Mouse (Mus musculus) heart, embryonic 12.5 days (tissue): Measurements from ENCODE around the gene Yars. TPM values are rescaled to one million over a fixed set of nuclear protein-coding genes. Genes with fewer than 3 reads are reported as not detected.
"Not testable (repeated sequence)": the region's sequence is repeated elsewhere in the genome, so short reads cannot be mapped to it uniquely, and the experiment has no call there.

Experiments used
- ATAC-seq: fragments of 200-750 bp; cut with Nextera tagmentation; 2 replicates; pipeline ENCODE4 v1.8.0; 2017; ENCODE audit warnings: moderate TSS enrichment, moderate library complexity; ENCODE audit not compliant: insufficient number of reproducible peaks, low FRiP score
- H3K27ac ChIP-seq: fragments of 300-500 bp; sonication (generic); 2 replicates; pipeline ENCODE4 v1.5.1; 2016; ENCODE audit warnings: mild to moderate bottlenecking, moderate library complexity; ENCODE audit not compliant: poor library complexity, severe bottlenecking
- H3K27me3 ChIP-seq: fragments of 300-500 bp; sonication (generic); replicated peaks from 2 replicates; pipeline ENCODE4 v1.6.1; 2016; ENCODE audit warnings: mild to moderate bottlenecking, moderate library complexity
- H3K36me3 ChIP-seq: fragments of 300-500 bp; sonication (generic); 2 replicates; pipeline ENCODE4 v1.6.1; 2016; ENCODE audit warnings: mild to moderate bottlenecking, moderate library complexity
- H3K4me1 ChIP-seq: fragments of 300-500 bp; sonication (generic); replicated peaks from 2 replicates; pipeline ENCODE4 v1.6.1; 2016; ENCODE audit warnings: mild to moderate bottlenecking
- H3K4me2 ChIP-seq: fragments of 300-500 bp; sonication (generic); 2 replicates; pipeline ENCODE4 v1.6.1; 2016; ENCODE audit warnings: mild to moderate bottlenecking, moderate library complexity
- H3K4me3 ChIP-seq: fragments of 300-500 bp; sonication (generic); 2 replicates; pipeline ENCODE4 v1.5.1; 2016; ENCODE audit warnings: mild to moderate bottlenecking
- H3K9ac ChIP-seq: fragments of 300-500 bp; sonication (generic); 2 replicates; pipeline ENCODE4 v1.6.1; 2016; ENCODE audit warnings: mild to moderate bottlenecking, moderate library complexity
- H3K9me3 ChIP-seq: fragments of 300-500 bp; sonication (generic); replicated peaks from 2 replicates; pipeline ENCODE4 v1.6.1; 2016; ENCODE audit warnings: mild to moderate bottlenecking, moderate library complexity
- WGBS: fragments of 180-500 bp; shearing (Covaris S2); methylation state at CpG from one replicate; pipeline ENCODE4 v1.1.7; 2016; 5-methylcytosine and 5-hydroxymethylcytosine counted together
- polyA plus RNA-seq: library from polyadenylated mRNA; unstranded; fragments of >200 nt; fragmentation: Nextera tagmentation; extraction: Ambion mirVana; gene quantifications from 2 replicates; pipeline ENCODE4 v1.2.1, GENCODE M21; 2016

Gene Yars
- polyA plus RNA-seq, 1 experiment from 2014 or later: 49.3 TPM

GRCm38 (mm10) chr4:129190538-129190937, 978 bp downstream of the Yars start:
- Histone ChIP-seq H3K4me3 (peak overlapping the region; percentile 96), H3K4me2 (peak overlapping the region; percentile 92), H3K27ac (peak overlapping the region; percentile 69), H3K27me3 (no peaks in the 10 kb centered on the region), H3K9ac (peak overlapping the region; percentile 81), H3K4me1 (peaks cover 20% of the 10 kb centered on the region), H3K9me3 (no peaks in the 10 kb centered on the region), H3K36me3 (peaks cover 19% of the 10 kb centered on the region)
- WGBS: 4% methylated on average over 12 of the region's 12 CpGs
- no peak for ATAC-seq

- peaks cover 20% of the 10 kb centered on the region for H3K4me1 ChIP-seq
- H3K9ac ChIP-seq: no peak overlapping the region
- no peaks in the 10 kb centered on the region for H3K27me3 ChIP-seq
- no peaks in the 10 kb centered on the region for H3K9me3 ChIP-seq
- peak overlapping the region; percentile 92; the same call in 1 of the 2 replicates for H3K4me2 ChIP-seq
- peaks cover 23% of the 10 kb centered on the region for H3K36me3 ChIP-seq
- ATAC-seq: no peak
- 0 out of 2 replicates have a peak overlapping the region, but pooled peaks have one; percentile 2 for H3K27ac ChIP-seq
- 74% methylated on average over 5 of the region's 5 CpGs for WGBS
- no peak overlapping the region for H3K4me3 ChIP-seq
Observed at GRCm38 (mm10) chr4:129191691-129192090, 2.1 kb downstream of the Yars start.

- Histone ChIP-seq H3K27me3 (no peaks in the 10 kb centered on the region), H3K9me3 (no peaks in the 10 kb centered on the region), H3K27ac (no peak overlapping the region), H3K4me3 (no peak overlapping the region), H3K4me2 (no peak overlapping the region), H3K4me1 (peaks cover 15% of the 10 kb centered on the region), H3K36me3 (peaks cover 42% of the 10 kb centered on the region), H3K9ac (no peak overlapping the region)
- WGBS: 83% methylated on average over 1 of the region's 1 CpGs
- no peak for ATAC-seq
Observed at GRCm38 (mm10) chr4:129194280-129194679, 4.7 kb downstream of the Yars start.

GRCm38 (mm10) chr4:129197514-129197913, 8.0 kb downstream of the Yars start:
- H3K4me1 ChIP-seq: no peaks in the 10 kb centered on the region
- peaks cover 70% of the 10 kb centered on the region for H3K36me3 ChIP-seq
- no peak for ATAC-seq
- no peak overlapping the region for H3K27ac ChIP-seq
- no peaks in the 10 kb centered on the region for H3K9me3 ChIP-seq
- no peaks in the 10 kb centered on the region for H3K27me3 ChIP-seq
- 97% methylated on average over 6 of the region's 6 CpGs for WGBS
- H3K9ac ChIP-seq: no peak overlapping the region
- H3K4me3 ChIP-seq: no peak overlapping the region
- no peak overlapping the region for H3K4me2 ChIP-seq

GRCm38 (mm10) chr4:129204655-129205054, 15.1 kb downstream of the Yars start:
- Histone ChIP-seq H3K9ac (no peak overlapping the region), H3K9me3 (no peaks in the 10 kb centered on the region), H3K27ac (no peak overlapping the region), H3K4me3 (no peak overlapping the region), H3K36me3 (peaks cover 91% of the 10 kb centered on the region), H3K4me1 (no peaks in the 10 kb centered on the region), H3K4me2 (no peak overlapping the region), H3K27me3 (no peaks in the 10 kb centered on the region)
- no peak for ATAC-seq
- WGBS: 93% methylated on average over 10 of the region's 10 CpGs

- no peak for ATAC-seq
- Histone ChIP-seq H3K9me3 (no peaks in the 10 kb centered on the region), H3K4me2 (no peak overlapping the region), H3K9ac (no peak overlapping the region), H3K27ac (no peak overlapping the region), H3K4me1 (no peaks in the 10 kb centered on the region), H3K36me3 (peaks cover 90% of the 10 kb centered on the region), H3K27me3 (no peaks in the 10 kb centered on the region), H3K4me3 (no peak overlapping the region)
- WGBS: 83% methylated on average over 8 of the region's 8 CpGs
Observed at GRCm38 (mm10) chr4:129206792-129207191, 17.2 kb downstream of the Yars start.

GRCm38 (mm10) chr4:129209504-129209903, 19.9 kb downstream of the Yars start:
- H3K9ac ChIP-seq: no peak overlapping the region
- H3K36me3 ChIP-seq: peaks cover 92% of the 10 kb centered on the region
- H3K4me2 ChIP-seq: no peak overlapping the region
- H3K27me3 ChIP-seq: no peaks in the 10 kb centered on the region
- ATAC-seq: no peak
- H3K4me1 ChIP-seq: no peaks in the 10 kb centered on the region
- H3K9me3 ChIP-seq: no peaks in the 10 kb centered on the region
- H3K27ac ChIP-seq: no peak overlapping the region
- no peak overlapping the region for H3K4me3 ChIP-seq
- 66% methylated on average over 7 of the region's 7 CpGs for WGBS

GRCm38 (mm10) chr4:129211461-129211860, 21.9 kb downstream of the Yars start:
- ATAC-seq: no peak
- Histone ChIP-seq H3K9me3 (no peaks in the 10 kb centered on the region), H3K4me3 (no peak overlapping the region), H3K9ac (no peak overlapping the region), H3K36me3 (peaks cover 95% of the 10 kb centered on the region), H3K27me3 (no peaks in the 10 kb centered on the region), H3K4me2 (no peak overlapping the region), H3K27ac (no peak overlapping the region), H3K4me1 (no peaks in the 10 kb centered on the region)
- 80% methylated on average over 4 of the region's 4 CpGs for WGBS

- H3K9me3 ChIP-seq, H3K27me3 ChIP-seq, ATAC-seq, H3K27ac ChIP-seq, H3K9ac ChIP-seq, H3K4me2 ChIP-seq, H3K4me3 ChIP-seq, H3K4me1 ChIP-seq: not testable (repeated sequence)
- H3K36me3 ChIP-seq: peaks cover 95% of the 10 kb centered on the region
- 77% methylated on average over 3 of the region's 3 CpGs for WGBS
Observed at GRCm38 (mm10) chr4:129212486-129212885, 22.9 kb downstream of the Yars start.

- Histone ChIP-seq H3K4me3 (no peak overlapping the region), H3K27me3 (peaks cover 51% of the 10 kb centered on the region), H3K9me3 (no peaks in the 10 kb centered on the region), H3K36me3 (peaks cover 67% of the 10 kb centered on the region), H3K9ac (no peak overlapping the region), H3K4me1 (peaks cover 14% of the 10 kb centered on the region), H3K27ac (no peak overlapping the region), H3K4me2 (no peak overlapping the region)
- 79% methylated on average over 7 of the region's 7 CpGs for WGBS
- no peak for ATAC-seq
Observed at GRCm38 (mm10) chr4:129218569-129219175, 29.1 kb downstream of the Yars start.

GRCm38 (mm10) chr4:129219198-129219597, 29.6 kb downstream of the Yars start:
- Histone ChIP-seq H3K27me3 (peaks cover 57% of the 10 kb centered on the region), H3K36me3 (peaks cover 62% of the 10 kb centered on the region), H3K4me1 (peaks cover 19% of the 10 kb centered on the region), H3K9me3 (no peaks in the 10 kb centered on the region), H3K4me3 (no peak overlapping the region), H3K9ac (no peak overlapping the region), H3K4me2 (no peak overlapping the region), H3K27ac (no peak overlapping the region)
- WGBS: 87% methylated on average over 10 of the region's 10 CpGs
- ATAC-seq: no peak
